Mouse (Mus musculus) gastrocnemius, adult 2 months (tissue): ENCODE measurements around the gene Mrpl27. TPM values are rescaled to one million over a fixed set of nuclear protein-coding genes. Genes with fewer than 3 reads are reported as not detected.
"Not testable (repeated sequence)": the region's sequence is repeated elsewhere in the genome, so short reads cannot be mapped to it uniquely, and the experiment has no call there.

Experiments used
- DNase-seq: peaks from one replicate; pipeline ENCODE4 v3.0.0; 2022
- H3K27ac ChIP-seq: fragments of 200-600 bp; 2 replicates; pipeline ENCODE4 v1.8.1; 2022; ENCODE audit warnings: mild to moderate bottlenecking
- H3K4me3 ChIP-seq: fragments of 200-600 bp; 2 replicates; pipeline ENCODE4 v1.8.1; 2022; ENCODE audit warnings: mild to moderate bottlenecking, moderate library complexity
- CTCF ChIP-seq: fragments of 200-600 bp; IDR thresholded peaks from 2 replicates; pipeline ENCODE4 v1.8.1; 2022; ENCODE audit warnings: antibody characterized with exemption, mild to moderate bottlenecking, moderate library complexity
- intact Hi-C: fragments of 180-260 bp; cut with DNase I; formaldehyde crosslinking; loops from one replicate; pipeline ENCODE4 v1.15.1; 2025
- total RNA-seq, 2 experiments: library from RNA; stranded (reverse); gene quantifications; 2 replicates each; pipeline ENCODE4 v1.2.3; 2021

Gene Mrpl27
- total RNA-seq, 2 experiments from 2014 or later, result 50.4 to 59.8 TPM

DNA sequence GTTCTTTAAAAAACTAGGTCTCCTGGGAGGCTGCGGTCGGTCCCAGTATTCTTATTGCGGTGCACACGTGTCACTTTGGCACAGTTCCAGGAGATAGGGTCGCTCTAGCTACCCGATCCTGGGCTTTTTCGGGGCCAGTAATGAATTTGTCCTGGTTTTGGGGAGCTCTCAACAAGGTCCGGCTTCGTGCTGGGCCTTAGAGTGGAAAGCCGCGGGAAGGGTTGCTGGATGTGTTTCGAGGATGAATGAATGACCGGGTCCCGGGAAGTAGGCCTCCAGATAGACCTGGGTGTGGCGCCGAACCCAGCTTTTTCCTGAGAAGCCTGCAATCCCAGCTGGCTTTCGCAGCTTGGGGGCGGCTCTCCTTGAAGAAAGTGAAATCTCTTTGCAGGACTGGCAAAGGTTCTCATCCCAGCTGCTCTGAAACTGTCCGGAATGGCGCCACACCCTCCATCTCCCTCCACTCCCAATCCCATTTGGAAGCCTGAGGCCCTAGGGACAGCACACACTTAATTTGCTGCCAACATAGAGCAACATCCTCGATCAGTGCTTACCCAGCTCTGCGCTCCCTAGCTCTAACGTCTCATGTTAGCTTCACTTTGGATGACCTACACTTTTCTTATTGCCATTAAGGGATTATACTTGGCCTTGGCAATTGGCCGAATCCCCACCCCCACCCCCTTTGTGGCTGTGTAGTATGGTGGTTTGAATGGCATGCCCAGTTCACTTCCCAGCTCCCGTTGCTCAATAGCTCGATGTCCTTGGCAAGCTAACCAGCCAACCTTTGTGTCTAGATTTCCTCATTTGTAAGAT is 23.2 kb upstream of the Mrpl27 start:
- peak overlapping the region; percentile 93 for H3K27ac ChIP-seq
- peak overlapping the region; percentile 100 for H3K4me3 ChIP-seq
- DNase-seq, result peak; percentile 60
- intact Hi-C loops, result loop anchor here (10.0 kb wide), 1 partner anchor 84 kb away; no protein-coding TSS in a partner anchor
- no peak for TF ChIP-seq CTCF

DNA sequence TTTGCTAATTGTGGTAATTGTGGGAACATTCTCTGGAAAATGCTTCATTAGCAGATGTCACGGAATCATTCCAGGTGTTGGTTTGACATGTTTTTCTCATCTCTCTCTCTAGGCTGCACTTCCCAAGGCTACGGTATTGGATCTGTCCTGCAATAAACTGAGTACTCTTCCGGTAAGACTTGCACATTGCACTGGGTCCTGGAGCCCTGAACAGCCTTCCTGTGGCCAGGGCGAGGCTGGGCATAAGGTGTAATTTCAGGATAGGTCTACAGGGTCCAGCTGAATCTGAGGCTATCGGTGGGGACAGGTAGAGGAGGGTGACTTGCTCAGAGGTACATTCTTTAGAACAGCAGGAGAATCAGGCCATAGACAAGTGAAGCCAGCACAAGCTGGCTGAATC is 21.6 kb upstream of the Mrpl27 start:
- intact Hi-C loops, result loop anchor here (10.0 kb wide), 1 partner anchor 83 kb away; no protein-coding TSS in a partner anchor
- no peak for TF ChIP-seq CTCF
- no peak overlapping the region for H3K4me3 ChIP-seq
- no peak overlapping the region for H3K27ac ChIP-seq
- DNase-seq, result no peak

DNA sequence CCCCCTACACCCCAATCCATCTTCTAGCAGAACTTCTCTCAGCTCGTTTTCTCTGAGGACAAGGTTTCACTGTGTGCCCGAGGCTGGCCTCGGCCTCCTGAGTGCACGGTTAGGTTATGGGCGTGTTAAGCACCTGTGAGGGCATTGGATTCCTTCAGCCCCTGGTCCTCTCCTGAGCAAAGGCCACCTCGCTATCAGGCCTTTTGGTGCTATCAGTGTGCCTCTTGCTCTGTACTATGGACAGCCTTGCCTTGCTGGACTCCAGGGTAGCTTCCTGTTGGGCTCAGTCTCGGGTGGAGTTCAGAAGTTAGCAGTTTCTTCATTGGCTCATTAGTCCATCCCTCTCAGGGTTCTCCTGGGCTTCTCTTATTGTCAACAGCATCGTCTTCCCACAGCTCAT is 20.6 kb upstream of the Mrpl27 start:
- intact Hi-C loops, result loop anchor here (10.0 kb wide), 1 partner anchor 82 kb away; no protein-coding TSS in a partner anchor
- TF ChIP-seq CTCF, result no peak

DNA sequence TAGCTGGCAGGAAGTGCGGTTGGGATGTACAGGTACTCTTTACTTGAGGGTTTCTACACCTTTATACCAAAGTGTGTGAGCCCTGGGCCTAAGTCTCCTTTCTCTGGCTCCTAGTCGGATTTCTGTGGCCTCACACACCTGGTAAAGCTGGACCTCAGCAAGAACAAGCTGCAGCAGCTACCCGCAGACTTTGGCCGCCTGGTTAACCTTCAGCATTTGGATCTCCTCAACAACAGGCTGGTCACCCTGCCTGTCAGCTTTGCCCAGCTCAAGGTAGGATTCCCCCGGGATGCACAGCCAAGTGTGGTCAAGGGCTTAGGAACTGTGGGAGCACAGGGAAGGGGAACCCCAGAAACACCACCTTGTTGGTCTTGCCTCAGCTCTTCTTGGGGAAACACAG is 19.1 kb upstream of the Mrpl27 start:
- intact Hi-C loops, result loop anchor here (10.0 kb wide), 1 partner anchor 80 kb away; no protein-coding TSS in a partner anchor

More for the DNA sequence above, 20.6 kb upstream of the Mrpl27 start:
- DNase-seq, result no peak
- H3K27ac ChIP-seq, result no peak overlapping the region
- no peak overlapping the region for H3K4me3 ChIP-seq

DNA sequence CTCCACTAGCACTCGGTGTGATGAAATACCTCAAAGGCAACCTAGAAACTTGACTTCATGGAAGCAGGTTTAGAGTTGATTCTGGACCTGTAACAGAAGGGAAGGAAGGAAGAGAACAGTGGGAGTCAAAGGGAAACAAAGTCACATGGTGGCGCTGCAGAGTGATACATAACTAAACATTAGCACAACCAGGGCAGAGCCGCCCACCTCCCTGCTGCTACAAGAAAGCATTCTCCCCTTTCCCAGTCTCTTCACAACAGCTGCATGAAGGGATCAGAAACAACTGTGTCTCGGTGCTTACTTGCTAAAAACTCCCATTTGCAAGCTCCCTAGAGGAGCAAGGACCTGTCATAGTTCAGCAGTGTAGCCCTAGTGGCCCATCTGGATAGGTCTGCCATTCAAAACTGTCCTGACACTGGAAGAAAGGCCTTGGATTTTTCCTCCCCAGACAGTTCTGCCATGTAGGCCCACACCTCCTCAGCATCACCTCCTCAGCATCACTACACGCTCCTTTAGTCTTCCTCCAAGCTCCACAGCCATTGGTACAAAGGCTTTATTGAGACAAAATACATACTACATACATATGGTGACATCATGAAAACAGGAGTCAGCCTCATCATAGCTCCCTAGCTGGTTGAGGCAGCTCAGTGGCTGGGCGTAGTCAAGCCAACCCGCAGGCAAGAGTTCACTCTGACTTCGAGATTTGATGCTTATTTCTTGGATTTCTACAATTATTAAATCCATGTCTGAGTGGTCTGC is 8.9 kb upstream of the Mrpl27 start:
- intact Hi-C loops, result no loop called here

More for the DNA sequence above, 19.1 kb upstream of the Mrpl27 start:
- no peak for TF ChIP-seq CTCF
- Histone ChIP-seq H3K27ac (no peak overlapping the region), H3K4me3 (no peak overlapping the region)
- DNase-seq, result no peak

DNA sequence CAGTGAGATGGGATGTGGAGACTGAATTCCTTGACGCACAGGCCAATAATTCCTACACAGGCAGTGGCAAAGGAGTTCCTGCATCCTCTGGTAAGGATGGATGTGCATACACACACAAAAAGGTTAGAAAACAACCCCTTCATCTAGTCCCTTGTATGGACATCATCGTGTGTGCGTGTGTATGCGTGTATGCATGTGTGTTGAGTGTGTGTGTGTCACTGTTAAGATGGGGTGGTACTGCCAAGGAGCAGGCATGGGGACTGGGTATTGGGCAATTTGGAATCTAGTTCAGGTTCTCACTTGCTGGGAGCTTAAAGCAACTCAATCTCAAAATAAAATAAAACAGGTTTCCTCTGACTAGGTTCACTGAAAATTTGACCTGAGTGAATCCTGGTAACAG is 7.1 kb upstream of the Mrpl27 start:
- no peak for DNase-seq
- no peak overlapping the region for H3K27ac ChIP-seq
- TF ChIP-seq CTCF, result no peak
- intact Hi-C loops, result no loop called here
- no peak overlapping the region for H3K4me3 ChIP-seq

More for the DNA sequence above, 8.9 kb upstream of the Mrpl27 start:
- H3K27ac ChIP-seq, result no peak overlapping the region
- no peak for TF ChIP-seq CTCF
- no peak overlapping the region for H3K4me3 ChIP-seq
- DNase-seq, result no peak

DNA sequence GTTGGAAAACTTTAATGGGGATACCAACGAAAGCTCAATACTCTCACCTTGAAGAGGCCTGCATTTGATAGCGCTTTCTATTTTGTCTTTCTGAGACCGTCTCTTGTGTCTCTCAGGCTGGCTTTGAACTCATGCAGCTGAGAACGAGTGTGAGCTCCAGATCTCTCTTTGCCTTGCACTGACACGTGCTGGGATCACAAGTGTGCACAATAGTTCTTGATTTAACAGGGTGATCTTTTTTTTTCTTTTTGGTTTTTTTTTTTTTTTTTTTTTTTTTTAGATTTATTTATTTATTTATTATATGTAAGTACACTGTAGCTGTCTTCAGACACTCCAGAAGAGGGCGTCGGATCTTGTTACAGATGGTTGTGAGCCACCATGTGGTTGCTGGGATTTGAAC is 2.3 kb upstream of the Mrpl27 start:
- DNase-seq, H3K4me3 ChIP-seq, intact Hi-C loops, H3K27ac ChIP-seq: not testable (repeated sequence)

DNA sequence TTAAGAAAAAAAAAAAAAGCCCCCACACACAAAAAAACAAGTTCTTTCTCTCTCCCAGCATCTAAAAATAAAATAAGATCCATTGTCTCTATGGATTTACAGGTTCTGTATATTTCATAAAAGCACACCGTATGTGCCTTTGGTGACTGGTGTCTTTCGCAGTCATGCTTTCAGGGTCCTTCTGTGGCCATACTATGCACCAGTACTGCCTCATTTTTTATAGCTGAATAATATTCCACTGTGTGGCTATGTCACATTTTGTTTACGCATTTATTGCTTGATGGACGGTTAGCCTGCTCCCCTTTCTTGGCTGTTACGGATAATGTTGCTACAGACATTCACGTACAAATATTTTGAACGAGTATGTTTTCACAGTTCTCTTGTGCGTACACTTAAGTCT is 594 bp upstream of the Mrpl27 start:
- no peak for DNase-seq
- intact Hi-C loops, result no loop called here
- Histone ChIP-seq H3K4me3 (peak overlapping the region; percentile 93), H3K27ac (no peak overlapping the region)
- no peak for TF ChIP-seq CTCF

DNA sequence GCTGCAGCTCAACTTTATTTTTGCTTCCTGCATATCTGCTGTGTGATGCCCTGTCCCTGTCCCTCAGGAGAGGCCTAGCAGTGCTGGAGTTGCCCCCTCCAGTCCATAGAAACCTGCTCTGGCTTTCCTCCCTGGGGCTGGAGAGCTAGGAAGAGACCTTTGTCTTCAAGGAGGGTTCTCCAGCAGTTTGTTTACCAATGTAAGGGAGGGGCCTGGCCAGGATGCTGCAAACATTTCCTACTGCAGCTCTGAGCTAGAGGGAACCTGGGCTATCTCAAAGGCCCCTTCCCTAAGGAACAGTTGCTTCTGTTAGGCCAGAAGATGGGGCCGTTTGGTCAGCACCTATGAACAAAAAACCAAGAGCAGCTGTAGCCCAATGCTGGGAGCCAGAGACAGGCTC is 7.8 kb downstream of the Mrpl27 start:
- H3K27ac ChIP-seq, result no peak overlapping the region; the same call in 1 of the 2 replicates
- H3K4me3 ChIP-seq, result no peak overlapping the region
- TF ChIP-seq CTCF, result no peak
- DNase-seq, result no peak
- intact Hi-C loops, result no loop called here

DNA sequence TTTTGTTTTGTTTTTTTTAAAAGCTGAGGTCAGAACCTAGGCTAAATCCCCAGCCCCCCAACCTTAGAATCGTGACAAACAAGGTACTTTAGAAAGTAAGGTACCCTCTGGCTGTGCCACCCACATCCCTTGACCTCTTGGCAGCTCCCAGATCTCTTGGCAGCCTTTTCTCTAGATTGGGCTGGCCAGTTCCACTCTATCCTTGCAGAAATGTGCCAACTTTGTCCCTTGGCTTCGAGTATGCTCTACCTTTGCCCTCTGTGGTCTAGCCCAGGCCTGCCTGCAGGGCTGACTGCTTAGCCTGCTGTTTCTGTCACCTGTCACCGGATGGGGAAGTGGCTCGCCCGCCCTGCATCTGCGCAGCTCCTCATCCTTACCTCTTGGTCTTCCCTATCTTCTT is 11.7 kb downstream of the Mrpl27 start:
- intact Hi-C loops, result no loop called here
- Histone ChIP-seq H3K27ac (no peak overlapping the region), H3K4me3 (no peak overlapping the region)
- TF ChIP-seq CTCF, result no peak
- DNase-seq, result no peak

DNA sequence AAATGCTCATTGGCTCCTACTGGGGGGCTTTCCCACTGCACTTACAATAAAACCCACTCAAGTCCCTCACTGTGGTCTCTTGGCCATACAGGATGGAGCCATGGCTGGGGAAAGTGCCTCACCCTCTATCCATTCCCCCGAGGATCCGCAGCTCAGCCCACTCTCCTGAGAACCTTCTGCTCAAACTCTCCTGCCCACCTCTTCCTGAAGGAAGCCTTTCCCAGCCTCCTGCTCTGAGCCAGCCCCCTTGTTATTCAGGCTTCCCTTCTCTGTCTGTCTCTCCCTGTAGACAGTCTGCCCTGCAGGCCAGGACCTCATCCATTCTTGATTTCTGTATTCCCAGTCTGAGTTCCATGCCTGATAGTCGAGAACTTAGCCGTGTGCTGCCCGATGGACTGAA is 21.4 kb downstream of the Mrpl27 start:
- no peak overlapping the region for H3K4me3 ChIP-seq
- intact Hi-C loops, result no loop called here
- no peak overlapping the region for H3K27ac ChIP-seq
- DNase-seq, result no peak
- no peak for TF ChIP-seq CTCF

DNA sequence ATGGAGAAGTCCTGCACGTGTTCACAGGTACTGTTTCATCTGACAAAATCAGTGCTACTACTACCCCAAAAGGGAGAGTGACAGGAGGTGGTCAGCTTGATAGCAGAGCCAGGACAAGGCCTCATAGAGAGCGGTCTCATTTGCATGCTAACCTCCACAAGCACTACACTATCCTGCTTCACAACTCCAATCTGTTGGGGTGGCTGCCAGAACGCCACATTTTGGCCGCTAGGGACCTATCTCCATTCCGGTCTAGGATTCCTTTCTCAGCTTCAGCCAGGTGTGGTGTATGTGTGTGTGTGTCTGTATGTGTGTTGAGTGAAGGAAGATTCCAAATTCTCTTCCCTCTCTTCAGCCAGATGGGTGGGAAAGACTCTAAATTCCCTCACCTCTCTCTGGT is 21.9 kb downstream of the Mrpl27 start:
- TF ChIP-seq CTCF, result no peak
- intact Hi-C loops, result no loop called here
- DNase-seq, result no peak
- H3K4me3 ChIP-seq, result no peak overlapping the region
- H3K27ac ChIP-seq, result no peak overlapping the region

DNA sequence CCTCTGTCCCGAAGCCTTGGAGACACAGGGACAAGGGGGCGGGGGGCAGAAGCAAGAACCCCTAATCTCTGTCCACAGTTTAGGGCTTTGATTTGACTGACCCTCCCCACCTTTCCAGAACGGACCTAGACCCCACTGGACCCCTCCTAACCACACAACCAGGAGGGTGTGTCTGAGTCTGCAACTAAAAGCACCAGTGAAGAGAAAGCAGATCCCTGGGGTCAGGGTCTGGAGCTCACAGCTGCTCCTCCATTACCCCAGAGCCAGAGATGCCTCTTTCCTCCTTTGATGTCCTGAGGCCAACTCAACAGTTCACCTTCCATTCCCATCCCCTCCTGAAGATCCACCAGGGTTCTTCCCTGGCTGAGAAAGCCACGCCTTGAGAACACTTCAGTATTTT is 22.7 kb downstream of the Mrpl27 start:
- DNase-seq, result no peak
- Histone ChIP-seq H3K4me3 (peak overlapping the region; percentile 96), H3K27ac (peak overlapping the region; percentile 91)
- intact Hi-C loops, result no loop called here
- no peak for TF ChIP-seq CTCF
